Mouse (Mus musculus) thymus, postnatal 36 days (tissue): Measurements from ENCODE around the gene Lrrn4cl.
A peak's percentile ranks its signal among the peaks of the same experiment; 100 is the strongest.
"Not testable (repeated sequence)": the region's sequence is repeated elsewhere in the genome, so short reads cannot be mapped to it uniquely, and the experiment has no call there.

ENCODE experiments used
- DNase-seq, 2 experiments: peaks; one replicate each; pipeline ENCODE4 v3.0.0; 2022; ENCODE audit warnings: mixed read lengths in 2 of 2

Lrrn4cl gene

GRCm38 (mm10) chr19:8886916-8887584, 36.5 kb downstream of the Lrrn4cl start:
- no peak for DNase-seq

GRCm38 (mm10) chr19:8887585-8888463, 37.3 kb downstream of the Lrrn4cl start:
- no peak for DNase-seq

GRCm38 (mm10) chr19:8888511-8889385, 38.2 kb downstream of the Lrrn4cl start, which contains the start of the genes 1810009A15Rik and Gm49416:
TSS of gene 1810009A15Rik (plus strand) at chr19:8888853.
TSS of gene Gm49416 (plus strand) at chr19:8888926.
- peak; percentile 94 to 95 for DNase-seq

- DNase-seq = peak; percentile 84
Observed at GRCm38 (mm10) chr19:8892829-8893766, 42.5 kb downstream of the Lrrn4cl start, which contains the start of gene Ints5. TSS of gene Ints5 (plus strand) at chr19:8893005.

- DNase-seq = no peak
Observed at GRCm38 (mm10) chr19:8895397-8895960, 44.9 kb downstream of the Lrrn4cl start.

- DNase-seq = not testable (repeated sequence)
Observed at GRCm38 (mm10) chr19:8896231-8896630, 45.7 kb downstream of the Lrrn4cl start.

- DNase-seq = peak in 1 of 2 experiments; percentile 38
Observed at GRCm38 (mm10) chr19:8897211-8897864, 46.8 kb downstream of the Lrrn4cl start.

- DNase-seq = peak; percentile 92 to 96
Observed at GRCm38 (mm10) chr19:8897865-8898495, 47.4 kb downstream of the Lrrn4cl start, which contains the start of gene Ganab. TSS of gene Ganab (plus strand) at chr19:8898071.

- no peak for DNase-seq
Observed at GRCm38 (mm10) chr19:8898576-8898975, 48.0 kb downstream of the Lrrn4cl start.

GRCm38 (mm10) chr19:8899079-8899478, 48.5 kb downstream of the Lrrn4cl start:
- DNase-seq = no peak

GRCm38 (mm10) chr19:8903412-8903811, 52.8 kb downstream of the Lrrn4cl start:
- DNase-seq = no peak
